Mouse (Mus musculus): ENCODE measurements at regions not wholly inside any gene's neighbourhood (a gene's known extent, or its start where the extent isn't known, plus 50 kb on each side); places are given as distances from the start of the nearest gene placed in this dataset.
"Not testable (repeated sequence)": the region's sequence is repeated elsewhere in the genome, so short reads cannot be mapped to it uniquely, and the experiment has no call there.

GRCm38 (mm10) chr16:15368383-15369163 lies 51.3 kb downstream of the Gm21897 start:
- DNase-seq (ENCODE audit: low spot score in 2 of 2): no peak

- DNase-seq (ENCODE audit: low spot score in 2 of 2): no peak
Observed at GRCm38 (mm10) chr16:15372844-15373243, 55.6 kb downstream of the Gm21897 start.

GRCm38 (mm10) chr16:15373961-15374360 lies 56.7 kb downstream of the Gm21897 start:
- no peak for DNase-seq (ENCODE audit: low spot score in 2 of 2)

GRCm38 (mm10) chr16:15385557-15386240 lies 68.4 kb downstream of the Gm21897 start:
- no peak for DNase-seq (ENCODE audit: low spot score in 2 of 2)

- DNase-seq (ENCODE audit: low spot score in 2 of 2): peak; percentile 81 to 83
Observed at GRCm38 (mm10) chr16:15386241-15386574, 69.0 kb downstream of the Gm21897 start.

GRCm38 (mm10) chr16:15389892-15390291 lies 72.6 kb downstream of the Gm21897 start:
- DNase-seq (ENCODE audit: low spot score in 2 of 2): no peak

GRCm38 (mm10) chr16:15430352-15430751 lies 113.1 kb downstream of the Gm21897 start:
- DNase-seq (ENCODE audit: low spot score in 2 of 2): no peak

GRCm38 (mm10) chr16:15432681-15433080 lies 115.4 kb downstream of the Gm21897 start:
- DNase-seq (ENCODE audit: low spot score in 2 of 2): no peak

GRCm38 (mm10) chr16:15462856-15463255 lies 145.6 kb downstream of the Gm21897 start:
- DNase-seq (ENCODE audit: low spot score in 2 of 2): not testable (repeated sequence)

GRCm38 (mm10) chr16:15473875-15474274 lies 156.6 kb downstream of the Gm21897 start:
- no peak for DNase-seq (ENCODE audit: low spot score in 2 of 2)

- no peak for DNase-seq (ENCODE audit: low spot score in 2 of 2)
Observed at GRCm38 (mm10) chr16:15478876-15479275, 161.6 kb downstream of the Gm21897 start.

GRCm38 (mm10) chr16:15491328-15491999 lies 174.2 kb downstream of the Gm21897 start:
- DNase-seq (ENCODE audit: low spot score in 2 of 2): no peak

GRCm38 (mm10) chr16:15493236-15493635 lies 176.0 kb downstream of the Gm21897 start:
- DNase-seq (ENCODE audit: low spot score in 2 of 2): no peak

Measured in right cerebral cortex, adult 2 months (tissue).